Mouse (Mus musculus): ENCODE measurements at regions not wholly inside any gene's neighbourhood (a gene's known extent, or its start where the extent isn't known, plus 50 kb on each side); places are given as distances from the start of the nearest gene placed in this dataset.

DNA sequence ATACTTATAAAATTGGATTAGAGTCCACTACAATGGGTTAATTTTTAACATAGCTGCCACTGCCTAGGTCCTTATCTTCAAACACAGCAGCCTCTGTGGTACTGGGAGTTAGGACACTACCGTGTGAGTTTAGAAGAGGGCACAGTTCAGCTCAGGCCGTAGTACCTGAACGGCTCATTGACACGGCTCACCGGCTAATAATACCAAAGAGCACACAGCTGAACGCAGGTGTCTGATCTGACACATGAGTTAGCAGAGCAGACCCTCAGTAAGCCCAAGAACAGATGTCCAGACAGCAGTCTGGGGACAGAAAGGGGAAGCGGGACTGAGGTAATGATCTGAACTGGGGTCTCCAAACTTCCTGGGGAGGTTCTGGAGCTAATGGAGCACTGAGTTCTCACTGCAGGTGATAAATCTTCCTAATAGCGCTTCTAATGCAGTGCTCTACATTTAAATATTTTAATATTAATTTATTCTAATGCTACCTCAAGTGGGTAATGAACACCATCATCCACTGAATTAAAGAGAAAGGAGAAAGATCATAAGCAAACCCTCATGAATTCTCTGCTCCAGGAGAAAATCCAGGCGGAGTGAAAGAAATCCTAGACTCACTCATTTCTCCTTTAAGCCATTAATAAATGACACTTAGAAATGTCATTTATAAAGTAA is 90.8 kb upstream of the Rapgef5 start:
- no peak for DNase-seq (ENCODE audit: extremely low read depth, low read depth, low spot score)

DNA sequence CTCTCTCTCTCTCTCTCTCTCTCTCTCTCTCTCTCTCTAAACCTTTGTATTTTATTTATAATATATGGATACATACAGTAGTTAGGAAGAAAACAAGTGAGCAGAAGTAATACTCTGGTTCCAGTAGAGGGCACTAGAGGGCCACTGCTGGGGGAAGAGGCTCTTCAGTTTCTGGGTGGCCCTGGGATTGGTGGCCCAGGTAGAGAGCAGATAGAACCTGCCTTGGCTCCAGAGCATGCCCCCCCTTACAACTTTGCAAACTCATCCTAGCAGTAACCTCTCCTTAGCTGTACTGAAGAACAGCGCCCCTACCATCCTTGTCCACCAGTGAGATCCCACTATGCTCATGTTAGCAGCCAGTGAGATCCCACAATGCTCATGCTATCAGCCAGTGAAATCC is 88.8 kb upstream of the Rapgef5 start:
- no peak for DNase-seq (ENCODE audit: extremely low read depth, low read depth, low spot score)

- peak; percentile 93 for DNase-seq (ENCODE audit: extremely low read depth, low read depth, low spot score)
These were observed 85.4 kb upstream of the Rapgef5 start for GRCm38 (mm10) chr12:117430886-117431285.

DNA sequence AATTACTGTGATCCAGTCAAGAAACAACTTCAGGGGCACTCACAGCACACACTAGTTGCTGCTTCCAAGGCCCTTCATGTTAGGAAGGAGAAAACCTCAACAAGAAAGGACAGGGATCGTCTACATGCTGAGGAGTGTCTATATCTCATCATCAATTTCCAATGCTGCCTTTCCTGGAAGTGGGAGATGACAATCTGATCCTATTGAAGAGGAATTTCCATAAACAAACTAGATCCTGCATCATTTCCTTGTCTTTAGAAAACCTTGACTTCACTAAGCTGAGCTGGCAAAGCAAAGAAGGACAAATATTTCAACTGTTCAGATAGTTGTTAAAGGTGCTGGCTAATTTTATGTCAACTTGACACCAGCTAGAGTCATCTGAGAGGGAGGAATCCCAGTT is 83.5 kb upstream of the Rapgef5 start:
- DNase-seq (ENCODE audit: extremely low read depth, low read depth, low spot score) = no peak

GRCm38 (mm10) chr12:117437011-117437410 is 79.3 kb upstream of the Rapgef5 start:
- DNase-seq (ENCODE audit: extremely low read depth, low read depth, low spot score) = peak; percentile 62

- DNase-seq (ENCODE audit: extremely low read depth, low read depth, low spot score) = no peak
These were observed 77.2 kb upstream of the Rapgef5 start for GRCm38 (mm10) chr12:117439015-117439605.

DNA sequence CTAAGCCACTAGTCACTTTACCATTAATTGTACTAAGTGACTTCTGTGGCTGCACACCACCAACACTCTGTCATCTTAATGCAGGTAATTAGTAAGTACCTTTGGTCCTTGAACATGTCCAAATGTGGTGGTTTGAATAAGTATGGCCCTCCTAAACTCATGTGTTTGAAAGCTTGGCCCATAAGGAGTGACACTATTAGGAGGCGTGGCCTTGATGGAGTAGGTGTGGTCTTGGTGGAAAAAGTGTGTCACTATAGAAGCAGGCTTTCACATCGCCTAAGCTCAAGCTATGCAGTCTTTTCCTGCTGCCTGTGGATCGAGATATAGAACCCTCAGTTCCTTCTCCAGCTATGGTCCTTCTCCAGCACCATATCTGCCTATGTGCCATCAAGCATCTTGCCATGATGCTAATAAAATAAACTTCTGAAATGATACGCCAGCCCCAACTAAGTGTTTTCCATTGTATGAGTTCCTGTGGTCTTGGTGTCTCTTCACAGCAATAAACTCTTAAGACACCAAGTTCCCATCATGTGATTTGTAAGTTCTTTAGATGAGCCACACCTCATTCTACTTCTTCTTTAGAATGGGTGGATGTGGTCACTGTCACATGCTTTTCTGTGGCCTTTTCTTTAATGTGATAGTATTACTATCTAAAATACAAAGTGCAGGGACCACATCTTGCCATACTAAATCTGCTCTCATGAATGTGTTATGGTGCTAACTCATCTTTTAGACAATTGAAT is 71.9 kb upstream of the Rapgef5 start:
- DNase-seq (ENCODE audit: extremely low read depth, low read depth, low spot score) = no peak

GRCm38 (mm10) chr12:117447223-117447622 is 69.1 kb upstream of the Rapgef5 start:
- no peak for DNase-seq (ENCODE audit: extremely low read depth, low read depth, low spot score)

GRCm38 (mm10) chr12:117447843-117448728 is 68.2 kb upstream of the Rapgef5 start:
- DNase-seq (ENCODE audit: extremely low read depth, low read depth, low spot score) = no peak

DNA sequence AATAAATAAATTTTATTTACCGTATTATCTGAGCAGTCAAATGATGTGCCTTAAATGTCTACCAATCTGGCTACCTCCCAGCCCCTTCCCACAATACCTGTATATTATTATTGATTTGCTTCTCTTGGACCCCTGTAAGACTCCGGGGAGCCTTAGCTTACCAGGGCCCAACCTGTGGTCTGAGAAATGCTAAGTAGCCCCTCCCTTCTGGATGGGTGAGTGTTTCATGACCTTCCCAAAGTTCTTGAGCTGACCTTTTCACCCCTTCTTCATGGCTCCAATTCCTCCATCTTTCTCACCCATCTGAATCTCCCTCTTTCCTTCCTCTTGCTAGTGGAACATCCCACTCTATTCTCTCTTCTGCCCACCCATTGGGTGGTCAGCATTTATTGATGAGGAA is 67.2 kb upstream of the Rapgef5 start:
- no peak for DNase-seq (ENCODE audit: extremely low read depth, low read depth, low spot score)

- no peak for DNase-seq (ENCODE audit: extremely low read depth, low read depth, low spot score)
These were observed 66.2 kb upstream of the Rapgef5 start for GRCm38 (mm10) chr12:117450106-117450505.

- no peak for DNase-seq (ENCODE audit: extremely low read depth, low read depth, low spot score)
These were observed 65.4 kb upstream of the Rapgef5 start for GRCm38 (mm10) chr12:117450871-117451270.

- DNase-seq (ENCODE audit: extremely low read depth, low read depth, low spot score) = no peak
These were observed 64.8 kb upstream of the Rapgef5 start for GRCm38 (mm10) chr12:117451441-117451840.

DNA sequence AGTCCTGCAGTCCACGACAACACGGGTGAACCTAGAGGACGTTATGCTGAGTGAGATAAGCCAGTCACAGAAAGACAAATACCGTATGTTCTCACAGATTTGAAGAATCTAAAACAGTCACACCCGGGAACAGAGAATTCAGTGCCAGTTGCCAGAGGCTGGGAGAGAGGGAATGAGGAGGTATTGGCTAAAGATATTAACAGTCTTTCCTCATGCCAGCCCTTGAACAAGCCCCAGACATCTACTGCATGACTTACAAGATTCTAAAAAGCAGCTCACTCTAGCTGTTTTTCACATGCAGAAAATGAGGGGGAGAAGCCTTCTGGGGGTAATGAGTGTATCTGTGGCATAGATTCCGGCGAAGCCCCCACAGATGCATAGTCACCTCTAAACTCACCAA is 60.5 kb upstream of the Rapgef5 start:
- DNase-seq (ENCODE audit: extremely low read depth, low read depth, low spot score) = no peak

DNA sequence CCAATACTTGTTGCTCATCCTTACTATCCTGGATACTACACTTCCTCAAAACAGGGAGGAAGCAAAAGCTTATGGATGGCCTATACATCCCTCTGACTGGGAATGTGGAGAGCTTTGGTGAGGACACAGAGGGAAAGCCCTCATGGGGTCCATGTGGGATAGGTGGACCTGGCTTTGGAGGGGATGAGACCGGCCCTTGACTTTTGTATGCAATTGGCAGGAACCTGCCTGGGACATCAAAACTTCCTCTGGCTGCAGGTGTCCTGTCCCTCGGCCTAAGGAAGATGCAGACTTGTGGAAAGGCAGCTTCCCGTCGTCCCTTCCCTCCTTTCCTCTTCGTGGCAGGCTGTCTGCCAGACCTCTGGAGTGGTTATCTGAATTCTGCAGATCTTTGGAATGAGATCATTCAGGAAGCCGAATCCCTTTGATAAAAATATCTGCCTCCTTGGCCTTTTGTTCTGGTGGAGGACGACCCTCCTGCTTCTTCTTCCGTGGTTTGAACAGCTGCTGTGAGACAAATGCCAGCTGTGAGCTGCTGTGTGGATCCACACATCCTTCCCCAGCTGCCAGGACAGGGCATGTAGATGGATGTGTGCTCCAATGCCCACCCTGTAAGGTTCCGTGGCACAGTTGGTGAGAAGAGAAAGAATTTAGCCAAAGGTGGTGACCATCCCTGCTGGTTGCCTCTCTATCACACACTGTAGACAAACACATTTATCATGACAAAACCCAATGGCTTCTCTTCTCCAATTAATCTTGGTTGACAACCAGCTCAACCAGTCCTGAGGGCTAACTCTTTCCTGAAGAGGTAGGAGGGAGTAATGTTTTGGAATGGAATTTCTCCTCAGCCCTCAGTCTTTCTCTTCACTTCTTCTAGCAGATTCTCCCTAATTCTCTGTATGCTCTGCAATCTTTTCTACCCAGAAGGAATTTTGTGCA is 57.9 kb upstream of the Rapgef5 start:
- DNase-seq (ENCODE audit: extremely low read depth, low read depth, low spot score) = no peak

- no peak for DNase-seq (ENCODE audit: extremely low read depth, low read depth, low spot score)
These were observed 56.7 kb upstream of the Rapgef5 start for GRCm38 (mm10) chr12:117459541-117459940.

- no peak for DNase-seq (ENCODE audit: extremely low read depth, low read depth, low spot score)
These were observed 51.1 kb upstream of the Rapgef5 start for GRCm38 (mm10) chr12:117465206-117465605.

GRCm38 (mm10) chr12:117465998-117466397 is 50.3 kb upstream of the Rapgef5 start:
- no peak for DNase-seq (ENCODE audit: extremely low read depth, low read depth, low spot score)

All from fat pad, adult 2 months (tissue).